Mouse (Mus musculus) layer of hippocampus, adult 9-11 months (tissue): Measurements from ENCODE around the gene Tln1.
A peak's percentile ranks its signal among the peaks of the same experiment; 100 is the strongest.
"Not testable (repeated sequence)": the region's sequence is repeated elsewhere in the genome, so short reads cannot be mapped to it uniquely, and the experiment has no call there.

Source experiments
- DNase-seq: peaks from one replicate; pipeline ENCODE4 v3.0.0; 2022

Gene Tln1

GRCm38 (mm10) chr4:43578376-43579204, 16.1 kb upstream of the Tln1 start, which contains the start of the genes Rgp1 and Gba2:
Gene Rgp1, plus strand, starts transcription at chr4:43578715.
Gene Gba2, minus strand, starts transcription at chr4:43578873.
- DNase-seq = peak; percentile 83

- DNase-seq = no peak
These were observed 14.9 kb upstream of the Tln1 start for GRCm38 (mm10) chr4:43577237-43577881.

- DNase-seq = no peak
These were observed 12.9 kb upstream of the Tln1 start for GRCm38 (mm10) chr4:43575356-43575755.

- DNase-seq = no peak
These were observed 11.1 kb upstream of the Tln1 start for GRCm38 (mm10) chr4:43573561-43573960.

- no peak for DNase-seq
These were observed 9.0 kb upstream of the Tln1 start for GRCm38 (mm10) chr4:43571395-43572045.

GRCm38 (mm10) chr4:43567140-43567539, 4.6 kb upstream of the Tln1 start:
- no peak for DNase-seq

GRCm38 (mm10) chr4:43564231-43564630, 1.7 kb upstream of the Tln1 start:
- no peak for DNase-seq

GRCm38 (mm10) chr4:43563601-43563875, 1.0 kb upstream of the Tln1 start:
- no peak for DNase-seq

GRCm38 (mm10) chr4:43562769-43563600, 494 bp upstream of the Tln1 start:
- DNase-seq = no peak

GRCm38 (mm10) chr4:43561436-43561996, 975 bp downstream of the Tln1 start:
- no peak for DNase-seq

- no peak for DNase-seq
These were observed 1.5 kb downstream of the Tln1 start for GRCm38 (mm10) chr4:43560976-43561375.

- DNase-seq = peak; percentile 85
These were observed 2.3 kb downstream of the Tln1 start for GRCm38 (mm10) chr4:43560243-43560611.

GRCm38 (mm10) chr4:43559519-43560242, 2.8 kb downstream of the Tln1 start:
- no peak for DNase-seq

- DNase-seq = peak; percentile 51
These were observed 3.7 kb downstream of the Tln1 start for GRCm38 (mm10) chr4:43558631-43559356.

GRCm38 (mm10) chr4:43558028-43558630, 4.4 kb downstream of the Tln1 start:
- DNase-seq = no peak

GRCm38 (mm10) chr4:43555926-43556325, 6.6 kb downstream of the Tln1 start:
- no peak for DNase-seq

GRCm38 (mm10) chr4:43553891-43554290, 8.6 kb downstream of the Tln1 start:
- DNase-seq = no peak

- DNase-seq = peak; percentile 47
These were observed 10.1 kb downstream of the Tln1 start for GRCm38 (mm10) chr4:43552437-43552836.

- not testable (repeated sequence) for DNase-seq
These were observed 10.6 kb downstream of the Tln1 start for GRCm38 (mm10) chr4:43551854-43552253.

- DNase-seq = no peak
These were observed 13.4 kb downstream of the Tln1 start for GRCm38 (mm10) chr4:43549055-43549454.

- DNase-seq = no peak
These were observed 15.3 kb downstream of the Tln1 start for GRCm38 (mm10) chr4:43547160-43547559.
